ENCODE assay signal across 20 mouse cellular contexts in the genomic region with DNA sequence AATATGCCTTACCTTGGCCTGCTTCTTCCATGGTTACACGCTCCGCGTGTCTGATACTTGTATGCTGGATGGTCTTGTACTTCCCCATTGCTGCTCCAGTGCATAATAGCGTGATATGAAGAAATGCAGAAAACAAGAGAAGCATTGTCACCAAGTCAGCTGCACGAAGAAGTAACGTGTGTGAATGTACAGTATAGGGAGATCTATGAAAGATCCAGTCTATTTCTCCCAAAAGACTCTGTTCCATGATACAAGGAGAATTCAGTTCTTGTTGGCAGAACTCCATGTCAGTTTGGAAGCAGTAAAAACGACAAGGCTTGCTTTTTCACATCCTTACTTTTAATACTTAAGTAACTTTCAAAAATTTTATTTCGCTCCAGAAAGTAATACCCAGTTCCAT. TPM values are rescaled to one million over a fixed set of nuclear protein-coding genes. Genes with fewer than 3 reads are reported as not detected.
DNase-seq lines count a peak whose midpoint lies in the region; ATAC-seq and TF ChIP-seq lines count a peak whose summit lies in the region.
"Had no signal": no experiment of that assay in that cellular context is flagged by ENCODE, and none has a peak within 500 bp of the region (broad histone marks: within the 10 kb centered on the region; RNA-seq: fewer than 3 reads in every experiment).

No protein-coding gene starts in this region.

- ATAC-seq in hindbrain, embryonic 16.5 days = peak; percentile 42; the same call in 1 of the 2 replicates
- no peak for ATAC-seq in hindbrain, embryonic 12.5 days (ENCODE audit: low FRiP score)
- ATAC-seq in forebrain, embryonic 16.5 days = no peak
- no peak for ATAC-seq in megakaryocyte, adult 5-6 weeks (ENCODE audit: poor library complexity, severe bottlenecking)
- ATAC-seq: forebrain, embryonic 13.5 days; forebrain, embryonic 15.5 days had no signal

- H3K4me2 ChIP-seq in hindbrain, embryonic 16.5 days (ENCODE audit: low read length) = no peak overlapping the region
- H3K4me2 ChIP-seq in hindbrain, embryonic 12.5 days (replicated peaks) = no peak overlapping the region
- no peak overlapping the region for H3K4me2 ChIP-seq in forebrain, embryonic 16.5 days (ENCODE audit: low read length)
- H3K4me2 ChIP-seq: embryonic facial prominence, embryonic 12.5 days; forebrain, embryonic 13.5 days; forebrain, embryonic 15.5 days had no signal

- H3K9ac ChIP-seq in hindbrain, embryonic 16.5 days (ENCODE audit: low read depth, low read length) = no peak overlapping the region
- no peak overlapping the region for H3K9ac ChIP-seq in hindbrain, embryonic 12.5 days
- H3K9ac ChIP-seq in forebrain, embryonic 16.5 days (replicated peaks; ENCODE audit: low read depth, low read length) = no peak overlapping the region
- H3K9ac ChIP-seq: embryonic facial prominence, embryonic 12.5 days; forebrain, embryonic 13.5 days; forebrain, embryonic 15.5 days had no signal

- peak; percentile 53 for DNase-seq in 3T3-L1 (ENCODE audit: low read depth, low spot score)
- DNase-seq in brain, embryonic 14.5 days (ENCODE audit: low read depth) = peak; percentile 23
- DNase-seq in retina, postnatal 1 day = peak; percentile 44
- no peak for DNase-seq in kidney, adult 11 months
- DNase-seq: adrenal gland, adult 8-10 months; adrenal gland, postnatal 14 days; adrenal gland, postnatal 36 days; cerebellum, adult 11-12 months; cerebellum, adult 8-10 months; cerebellum, adult 9-11 months; cerebellum, postnatal 25 days had no signal

- no peak for TF ChIP-seq POLR2A in brain, embryonic 14.5 days (IDR thresholded peaks at IDR 0.05; ENCODE audit: borderline replicate concordance, extremely low read depth, insufficient read depth, insufficient read length, poor library complexity, severe bottlenecking)

- WGBS in hindbrain, embryonic 16.5 days = 76% methylated on average over 8 of the region's 8 CpGs
- WGBS in hindbrain, embryonic 12.5 days = 85% methylated on average over 8 of the region's 8 CpGs
- 77% methylated on average over 8 of the region's 8 CpGs for WGBS in forebrain, embryonic 16.5 days

- H3K36me3 ChIP-seq in hindbrain, embryonic 16.5 days (ENCODE audit: control insufficient read depth, insufficient read depth, low read length) = no peaks in the 10 kb centered on the region
- H3K36me3 ChIP-seq in hindbrain, embryonic 12.5 days = no peaks in the 10 kb centered on the region
- no peaks in the 10 kb centered on the region for H3K36me3 ChIP-seq in forebrain, embryonic 16.5 days (ENCODE audit: control insufficient read depth, insufficient read depth)
- H3K36me3 ChIP-seq: embryonic facial prominence, embryonic 10.5 days; embryonic facial prominence, embryonic 12.5 days; forebrain, embryonic 15.5 days had no signal

- H3K27ac ChIP-seq in hindbrain, embryonic 16.5 days (ENCODE audit: low read depth, low read length) = no peak overlapping the region
- H3K27ac ChIP-seq in hindbrain, embryonic 12.5 days = no peak overlapping the region
- no peak overlapping the region for H3K27ac ChIP-seq in forebrain, embryonic 16.5 days (ENCODE audit: low read length)
- H3K27ac ChIP-seq: embryonic facial prominence, embryonic 10.5 days; embryonic facial prominence, embryonic 12.5 days; forebrain, embryonic 13.5 days; forebrain, embryonic 15.5 days had no signal

- no peaks in the 10 kb centered on the region for H3K27me3 ChIP-seq in hindbrain, embryonic 16.5 days (replicated peaks; ENCODE audit: control insufficient read depth, insufficient read depth, low read length)
- H3K27me3 ChIP-seq in hindbrain, embryonic 12.5 days = no peaks in the 10 kb centered on the region
- H3K27me3 ChIP-seq in forebrain, embryonic 16.5 days (replicated peaks; ENCODE audit: control insufficient read depth, insufficient read depth, low read length) = no peaks in the 10 kb centered on the region
- H3K27me3 ChIP-seq: embryonic facial prominence, embryonic 12.5 days; forebrain, embryonic 13.5 days; forebrain, embryonic 15.5 days had no signal

- no peak overlapping the region for H3K4me3 ChIP-seq in hindbrain, embryonic 16.5 days (ENCODE audit: low read length)
- H3K4me3 ChIP-seq in hindbrain, embryonic 12.5 days = no peak overlapping the region
- H3K4me3 ChIP-seq in forebrain, embryonic 16.5 days (replicated peaks; ENCODE audit: low read length) = no peak overlapping the region
- H3K4me3 ChIP-seq: embryonic facial prominence, embryonic 10.5 days; embryonic facial prominence, embryonic 12.5 days; forebrain, embryonic 13.5 days; forebrain, embryonic 15.5 days had no signal

- TF ChIP-seq CTCF in brain, embryonic 14.5 days (IDR thresholded peaks at IDR 0.05; ENCODE audit: borderline replicate concordance, extremely low read depth, insufficient read depth, insufficient read length) = no peak

- 0 out of 2 replicates have a peak, but pooled peaks cover 5% of the 10 kb centered on the region for H3K4me1 ChIP-seq in hindbrain, embryonic 16.5 days (ENCODE audit: control insufficient read depth, insufficient read depth, low read depth, low read length)
- no peaks in the 10 kb centered on the region for H3K4me1 ChIP-seq in hindbrain, embryonic 12.5 days
- no peaks in the 10 kb centered on the region for H3K4me1 ChIP-seq in forebrain, embryonic 16.5 days (replicated peaks; ENCODE audit: control insufficient read depth, insufficient read depth, low read length)
- H3K4me1 ChIP-seq: embryonic facial prominence, embryonic 10.5 days; embryonic facial prominence, embryonic 12.5 days; forebrain, embryonic 13.5 days; forebrain, embryonic 15.5 days had no signal

- no peaks in the 10 kb centered on the region for H3K9me3 ChIP-seq in hindbrain, embryonic 16.5 days (ENCODE audit: control insufficient read depth, low read length)
- no peaks in the 10 kb centered on the region for H3K9me3 ChIP-seq in hindbrain, embryonic 12.5 days (replicated peaks)
- H3K9me3 ChIP-seq in forebrain, embryonic 16.5 days (ENCODE audit: control insufficient read depth, low read length) = no peaks in the 10 kb centered on the region
- H3K9me3 ChIP-seq: embryonic facial prominence, embryonic 10.5 days; embryonic facial prominence, embryonic 12.5 days; forebrain, embryonic 13.5 days; forebrain, embryonic 15.5 days had no signal

RNA-seq across cellular contexts. Expression of a gene that starts 33.0 kb away (rescaled TPM):
- polyA plus RNA-seq in hindbrain, embryonic 16.5 days (2015; fragmentation: Nextera tagmentation; extraction: Ambion mirVana) = 35.5 and 35.7 TPM in 2 replicates
- 11.1 and 11.2 TPM in 2 replicates for polyA plus RNA-seq in hindbrain, embryonic 12.5 days (2016; fragmentation: Nextera tagmentation; extraction: Ambion mirVana)
- 10.1 and 20.3 TPM in 2 replicates for polyA plus RNA-seq in brain, embryonic 14.5 days (2012; rRNA removed)
- polyA plus RNA-seq in forebrain, embryonic 16.5 days (2015; fragmentation: Nextera tagmentation; extraction: Ambion mirVana) = 16.2 and 23.3 TPM in 2 replicates
- not detected in 2 replicates for total RNA-seq in megakaryocyte, adult 5-6 weeks (2015)
- 0.08 TPM in 1 of 2 replicates, not detected in the other for total RNA-seq in megakaryocyte, adult 5-6 weeks (2017)
- total RNA-seq: MEL had no signal
